Mouse (Mus musculus): Measurements from ENCODE around the gene Spaca4. TPM values are rescaled to one million over a fixed set of nuclear protein-coding genes. Genes with fewer than 3 reads are reported as not detected.

Gene Spaca4
- polyA plus RNA-seq, 2 experiments: not detected

DNA sequence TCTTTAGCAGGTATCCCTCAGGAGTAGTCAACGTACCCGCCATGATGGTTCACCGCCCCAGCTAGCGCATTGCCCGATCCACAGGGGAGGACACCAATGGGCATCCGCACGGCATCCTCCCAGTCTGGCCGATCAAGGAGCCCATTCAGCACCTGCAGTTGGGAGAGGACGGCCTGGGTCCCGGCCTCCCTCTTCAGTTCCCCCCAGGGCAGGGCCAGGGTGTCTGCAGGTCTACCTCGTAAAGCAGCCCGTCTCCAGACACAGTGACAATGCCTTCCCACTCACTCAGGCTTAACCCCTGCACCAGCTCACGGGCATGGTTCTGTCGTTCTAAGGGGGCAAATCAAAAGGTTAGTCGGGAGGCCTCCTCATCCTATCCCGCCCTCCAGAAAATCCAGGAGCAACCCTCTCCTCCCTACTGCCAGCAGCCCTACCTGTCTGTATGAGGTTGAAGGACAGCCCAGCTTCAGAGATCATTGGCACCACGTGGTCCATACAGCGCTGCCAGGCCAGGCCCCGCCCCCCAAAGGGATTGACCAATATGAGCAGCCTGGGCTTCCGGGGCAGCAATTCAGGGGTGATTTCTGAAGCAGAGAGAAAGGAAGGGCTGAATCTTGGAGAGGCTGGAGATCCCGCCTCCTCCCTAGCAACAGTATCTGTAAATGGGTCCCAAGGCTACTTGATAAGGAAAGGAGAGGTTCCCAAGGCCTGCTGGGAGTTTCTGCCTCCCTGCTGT is 13.4 kb downstream of the Spaca4 start:
- Histone ChIP-seq H3K4me1 (replicated peaks; ENCODE audit: control insufficient read depth in 2 of 2, insufficient read depth in 2 of 2, low read length in 1 of 2) (peaks cover 25 to 31% of the 10 kb centered on the region in 2 experiments), H3K27ac (no peak overlapping the region), H3K4me2 (ENCODE audit: low read depth) (no peak overlapping the region), H3K9me3 (ENCODE audit: control insufficient read depth, low read length) (no peaks in the 10 kb centered on the region), H3K27me3 (ENCODE audit: control insufficient read depth, insufficient read depth, low read length) (no peaks in the 10 kb centered on the region), H3K9ac (replicated peaks) (no peak overlapping the region), H3K4me3 (ENCODE audit: insufficient read depth in 1 of 2, low read depth in 2 of 2, low read length in 2 of 2) (no peak overlapping the region), H3K36me3 (replicated peaks; ENCODE audit: control insufficient read depth, insufficient read depth, low read depth) (peaks cover 12% of the 10 kb centered on the region)
- no peak for TF ChIP-seq CTCF (IDR thresholded peaks at IDR 0.05; ENCODE audit: low read depth)
- TF ChIP-seq EP300 (IDR thresholded peaks at IDR 0.05; ENCODE audit: low read depth): no peak
- no peak for ATAC-seq (ENCODE audit: insufficient read depth)
- no peak for DNase-seq (ENCODE audit: low read depth in 3 of 3, low spot score in 3 of 3)
- WGBS (ENCODE audit: insufficient replicate concordance): 85% methylated on average over 21 of the region's 21 CpGs

DNA sequence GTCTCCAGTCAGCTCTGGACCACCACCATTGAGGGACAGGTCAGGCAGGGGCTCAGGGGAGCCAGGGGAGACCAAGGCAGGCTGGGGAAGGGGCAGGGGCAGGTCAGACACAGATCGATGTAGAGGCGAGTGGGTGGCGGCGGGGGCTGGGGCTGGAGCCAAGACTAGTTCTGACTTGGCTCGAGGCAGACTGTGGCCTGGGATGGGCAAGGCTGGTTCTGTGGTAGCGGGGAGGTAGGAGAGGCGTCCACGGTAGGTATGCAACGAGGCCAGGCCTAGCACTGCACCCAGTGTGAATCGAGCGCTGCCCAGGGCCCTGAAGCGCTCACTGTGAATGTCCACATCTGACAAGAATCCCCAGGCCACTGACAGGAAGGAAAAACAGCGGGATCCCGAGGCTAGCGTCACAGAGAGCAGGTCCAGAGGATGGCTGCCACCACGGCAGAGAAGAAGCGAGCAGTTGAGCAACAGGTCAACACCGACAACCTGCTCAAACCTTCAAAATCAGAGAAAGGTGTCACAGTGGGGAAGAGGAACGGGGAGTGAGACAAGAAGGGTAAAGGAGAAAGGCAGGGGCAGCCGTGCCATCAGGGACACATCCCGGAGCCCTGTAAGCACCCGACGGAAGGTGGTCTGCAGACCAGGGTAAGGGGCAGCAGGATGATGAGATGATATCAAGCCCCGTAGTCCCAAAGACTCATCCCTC is 14.1 kb downstream of the Spaca4 start:
- Histone ChIP-seq H3K36me3 (replicated peaks; ENCODE audit: control insufficient read depth, insufficient read depth, low read depth) (peaks cover 12% of the 10 kb centered on the region), H3K4me1 (replicated peaks; ENCODE audit: control insufficient read depth in 2 of 2, insufficient read depth in 2 of 2, low read length in 1 of 2) (peaks cover 26 to 32% of the 10 kb centered on the region in 2 experiments), H3K27me3 (ENCODE audit: control insufficient read depth, insufficient read depth, low read length) (no peaks in the 10 kb centered on the region), H3K4me2 (ENCODE audit: low read depth) (no peak overlapping the region), H3K9me3 (ENCODE audit: control insufficient read depth, low read length) (no peaks in the 10 kb centered on the region), H3K9ac (replicated peaks) (no peak overlapping the region), H3K4me3 (ENCODE audit: insufficient read depth in 1 of 2, low read depth in 2 of 2, low read length in 2 of 2) (no peak overlapping the region), H3K27ac (no peak overlapping the region)
- DNase-seq (ENCODE audit: low read depth in 3 of 3, low spot score in 3 of 3) (no peak), ATAC-seq (ENCODE audit: insufficient read depth) (no peak)
- WGBS (ENCODE audit: insufficient replicate concordance): 83% methylated on average over 24 of the region's 24 CpGs
- no peak for TF ChIP-seq EP300 (IDR thresholded peaks at IDR 0.05; ENCODE audit: low read depth)
- no peak for TF ChIP-seq CTCF (IDR thresholded peaks at IDR 0.05; ENCODE audit: low read depth)

DNA sequence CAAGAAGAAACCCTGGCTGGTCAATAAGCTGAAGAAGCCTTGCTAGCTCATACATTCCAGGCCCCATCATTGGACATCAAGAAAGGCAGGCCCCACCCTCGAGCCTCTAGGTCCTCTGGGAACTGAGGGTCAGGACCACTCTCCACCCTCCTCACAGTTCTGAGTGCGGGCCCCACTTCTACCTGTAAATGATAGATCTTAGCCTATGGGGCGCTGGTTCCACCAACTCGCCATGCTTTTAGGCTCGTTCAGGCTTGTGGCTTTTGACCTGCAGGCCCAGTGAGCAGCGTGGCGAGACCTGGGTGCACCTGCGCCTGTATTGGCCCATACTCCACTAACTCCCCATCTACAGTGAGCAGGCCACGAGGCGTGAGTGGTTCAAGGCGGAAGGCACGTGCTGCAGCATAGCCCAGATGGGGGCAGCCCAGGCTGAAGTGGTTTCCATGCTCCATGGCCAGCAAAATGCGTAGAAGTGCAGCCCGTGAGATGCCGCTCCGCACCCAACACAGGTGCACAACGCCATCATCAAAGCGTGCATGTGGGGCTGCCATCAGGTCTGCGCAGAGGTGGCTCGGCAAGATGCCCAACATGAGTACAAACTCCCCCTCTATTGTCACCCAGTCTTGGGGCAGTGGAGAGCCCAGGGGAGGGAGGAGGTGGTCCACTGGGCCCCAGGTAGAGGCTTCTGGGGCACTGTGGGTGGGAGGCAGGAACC is 15.0 kb downstream of the Spaca4 start:
- Histone ChIP-seq H3K4me2 (ENCODE audit: low read depth) (no peak overlapping the region), H3K4me1 (replicated peaks; ENCODE audit: control insufficient read depth in 2 of 2, insufficient read depth in 2 of 2, low read length in 1 of 2) (peaks cover 25 to 30% of the 10 kb centered on the region in 2 experiments), H3K9ac (replicated peaks) (no peak overlapping the region), H3K27ac (no peak overlapping the region), H3K36me3 (replicated peaks; ENCODE audit: control insufficient read depth, insufficient read depth, low read depth) (peaks cover 12% of the 10 kb centered on the region), H3K4me3 (ENCODE audit: insufficient read depth in 1 of 2, low read depth in 2 of 2, low read length in 2 of 2) (no peak overlapping the region), H3K27me3 (ENCODE audit: control insufficient read depth, insufficient read depth, low read length) (no peaks in the 10 kb centered on the region), H3K9me3 (ENCODE audit: control insufficient read depth, low read length) (no peaks in the 10 kb centered on the region)
- no peak for DNase-seq (ENCODE audit: low read depth in 3 of 3, low spot score in 3 of 3)
- ATAC-seq (ENCODE audit: insufficient read depth): no peak
- 84% methylated on average over 20 of the region's 20 CpGs for WGBS (ENCODE audit: insufficient replicate concordance)
- no peak for TF ChIP-seq EP300 (IDR thresholded peaks at IDR 0.05; ENCODE audit: low read depth)
- no peak for TF ChIP-seq CTCF (IDR thresholded peaks at IDR 0.05; ENCODE audit: low read depth)

- no peak for DNase-seq (ENCODE audit: low read depth in 3 of 3, low spot score in 3 of 3)
- H3K4me2 ChIP-seq (ENCODE audit: low read depth): no peak overlapping the region
- H3K4me3 ChIP-seq (ENCODE audit: insufficient read depth in 1 of 2, low read depth in 2 of 2, low read length in 2 of 2): no peak overlapping the region
- H3K9ac ChIP-seq (replicated peaks): no peak overlapping the region
- H3K27ac ChIP-seq: no peak overlapping the region
- 65% methylated on average over 14 of the region's 14 CpGs for WGBS (ENCODE audit: insufficient replicate concordance)
- TF ChIP-seq CTCF (IDR thresholded peaks at IDR 0.05; ENCODE audit: low read depth) (no peak), EP300 (IDR thresholded peaks at IDR 0.05; ENCODE audit: low read depth) (no peak)
- ATAC-seq (ENCODE audit: insufficient read depth): no peak
- H3K36me3 ChIP-seq (replicated peaks; ENCODE audit: control insufficient read depth, insufficient read depth, low read depth): peaks cover 12% of the 10 kb centered on the region
- no peaks in the 10 kb centered on the region for H3K27me3 ChIP-seq (ENCODE audit: control insufficient read depth, insufficient read depth, low read length)
- H3K9me3 ChIP-seq (ENCODE audit: control insufficient read depth, low read length): no peaks in the 10 kb centered on the region
- H3K4me1 ChIP-seq (replicated peaks; ENCODE audit: control insufficient read depth in 2 of 2, insufficient read depth in 2 of 2, low read length in 1 of 2): peaks cover 25 to 27% of the 10 kb centered on the region in 2 experiments
These were observed 15.8 kb downstream of the Spaca4 start for GRCm38 (mm10) chr7:45709677-45710355.
